Mouse (Mus musculus) erythroblast, embryonic 14.5 days (primary cell): ENCODE measurements around the gene Ikbkg.

Experiments used
- GATA1 ChIP-seq: IDR thresholded peaks from 2 replicates; pipeline ENCODE4 v1.6.1; 2012; ENCODE audit warnings: low read length, inconsistent platforms, mixed read lengths
- TAL1 ChIP-seq: IDR thresholded peaks from 3 replicates; pipeline ENCODE4 v1.6.1; 2012; ENCODE audit warnings: low read length, inconsistent platforms, mixed read lengths

DNA sequence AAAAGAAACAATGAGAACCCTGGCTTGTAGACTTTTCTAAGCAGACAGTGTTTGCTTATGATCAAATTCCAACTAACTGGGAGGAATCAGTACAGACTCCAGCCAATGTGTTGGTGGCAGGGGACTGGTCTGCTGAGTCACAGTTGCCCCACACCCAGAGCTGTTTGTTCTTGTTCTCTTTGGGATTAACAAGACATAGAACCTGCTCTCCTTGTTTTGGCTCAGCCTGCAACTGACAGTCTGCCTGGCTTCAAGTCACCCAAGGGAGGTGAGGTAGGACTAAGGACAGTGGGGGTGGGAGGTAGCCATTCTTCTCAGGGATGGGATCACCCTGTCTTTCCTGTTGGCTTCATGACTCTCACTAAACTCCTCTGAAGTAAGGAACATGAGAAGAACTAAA lies 31.4 kb downstream of the Ikbkg start:
- TF ChIP-seq GATA1 (no peak), TAL1 (no peak)
